Mouse (Mus musculus): ENCODE data around the gene Rapgefl1. TPM values are rescaled to one million over a fixed set of nuclear protein-coding genes. Genes with fewer than 3 reads are reported as not detected.

Rapgefl1 gene
- total RNA-seq (2021), result 1 to 10 TPM; 1.9 to 2.6 TPM
- long read RNA-seq, experiment 1, full-length matches to known transcripts, result 2 of 3 reads
- long read RNA-seq, experiment 1, partial matches to known transcripts, result 0 of 3 reads
- long read RNA-seq, experiment 1, other reads (novel, unspliced or antisense), result 1 of 3 reads
- long read RNA-seq, experiment 2, full-length matches to known transcripts, result 1 of 1 reads
- long read RNA-seq, experiment 2, partial matches to known transcripts, result 0 of 1 reads
- long read RNA-seq, experiment 2, other reads (novel, unspliced or antisense), result 0 of 1 reads

DNA sequence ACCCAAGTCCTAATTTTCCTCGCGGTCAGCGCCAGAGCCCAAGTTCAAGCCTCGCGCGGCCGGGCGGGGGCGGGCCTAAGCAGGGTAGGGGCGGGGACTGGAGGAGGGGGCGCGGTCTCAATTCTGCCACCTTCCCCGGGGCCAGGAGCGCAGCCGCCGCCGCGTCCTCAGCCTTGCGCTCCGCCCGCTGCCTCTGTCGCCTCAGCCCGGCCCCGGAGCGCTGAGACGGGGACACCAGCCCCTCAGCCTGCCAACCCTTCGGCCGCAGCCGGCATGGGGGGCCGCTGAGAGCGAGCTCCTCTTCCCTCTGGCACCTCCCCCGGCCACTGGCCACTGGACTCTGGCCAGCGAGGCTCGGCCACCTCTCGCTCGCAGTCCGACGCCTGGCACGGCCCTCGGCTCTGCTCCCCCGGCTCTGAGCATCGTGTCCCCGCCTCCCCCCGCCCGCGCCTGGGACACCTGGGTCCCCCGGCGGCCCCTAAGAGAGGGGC lies at the start of gene Rapgefl1:
TSS of gene Rapgefl1 (plus strand) at position 135 of the 491 bp plus-strand sequence.
- peak; percentile 86 for DNase-seq

DNA sequence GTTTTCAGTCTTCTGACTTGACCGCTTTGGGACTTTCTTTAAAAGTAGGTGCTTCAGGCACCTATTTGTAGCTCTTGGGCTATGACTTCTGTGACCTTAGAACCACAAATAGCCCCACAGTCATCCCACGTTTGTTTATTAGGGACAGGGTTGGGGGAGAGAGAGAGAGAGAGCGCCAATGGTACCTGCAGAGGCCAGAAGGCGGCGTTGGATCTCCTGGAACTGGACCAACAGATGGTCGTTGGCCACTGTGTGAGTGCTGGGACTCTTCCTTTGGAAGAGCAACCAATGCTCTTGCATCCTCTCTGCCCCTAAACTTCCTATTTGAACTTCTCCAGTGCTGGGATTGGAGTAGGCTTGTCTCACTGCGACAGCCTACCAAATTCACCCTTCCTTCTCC lies 49.4 kb upstream of the Rapgefl1 start:
- peak; percentile 59 for DNase-seq

DNA sequence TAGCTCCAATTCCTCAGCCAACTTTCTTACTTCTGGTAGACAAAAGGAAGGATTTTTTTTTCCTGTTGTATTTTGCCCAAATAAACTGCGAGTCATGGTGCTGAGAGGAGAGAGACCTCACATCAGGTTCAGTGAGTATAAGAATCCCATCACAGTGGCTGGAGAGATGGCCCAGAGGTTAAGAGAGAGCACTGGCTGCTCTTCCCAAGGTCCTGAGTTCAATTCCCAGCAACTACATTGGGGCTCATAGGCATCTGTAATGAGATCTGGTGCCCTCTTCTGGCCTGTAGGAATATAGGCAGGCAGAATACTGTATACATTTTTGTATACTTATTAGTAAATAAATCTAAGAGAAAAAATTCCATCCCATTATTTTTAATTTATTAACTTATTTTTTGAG lies 48.9 kb upstream of the Rapgefl1 start:
- DNase-seq, result no peak

DNA sequence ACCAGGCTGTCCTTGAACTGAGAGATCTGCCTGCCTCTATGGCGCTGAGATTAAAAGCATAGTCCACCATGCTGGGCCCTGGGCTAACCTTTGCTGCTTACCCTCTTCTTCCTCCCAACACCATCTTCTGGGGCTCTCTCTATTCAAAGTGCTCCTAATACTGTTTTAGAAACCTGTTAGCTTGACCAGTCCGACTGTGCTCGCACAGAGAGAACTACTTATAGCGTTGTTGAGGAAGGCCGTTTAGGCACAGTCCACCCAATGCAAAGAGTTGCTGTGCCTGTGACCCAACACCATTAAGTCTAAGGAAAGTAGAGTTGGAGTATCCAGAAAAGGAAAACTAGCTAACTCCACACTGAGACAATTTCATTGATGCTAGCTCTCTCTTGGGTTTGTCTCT lies 48.4 kb upstream of the Rapgefl1 start:
- no peak for DNase-seq

DNA sequence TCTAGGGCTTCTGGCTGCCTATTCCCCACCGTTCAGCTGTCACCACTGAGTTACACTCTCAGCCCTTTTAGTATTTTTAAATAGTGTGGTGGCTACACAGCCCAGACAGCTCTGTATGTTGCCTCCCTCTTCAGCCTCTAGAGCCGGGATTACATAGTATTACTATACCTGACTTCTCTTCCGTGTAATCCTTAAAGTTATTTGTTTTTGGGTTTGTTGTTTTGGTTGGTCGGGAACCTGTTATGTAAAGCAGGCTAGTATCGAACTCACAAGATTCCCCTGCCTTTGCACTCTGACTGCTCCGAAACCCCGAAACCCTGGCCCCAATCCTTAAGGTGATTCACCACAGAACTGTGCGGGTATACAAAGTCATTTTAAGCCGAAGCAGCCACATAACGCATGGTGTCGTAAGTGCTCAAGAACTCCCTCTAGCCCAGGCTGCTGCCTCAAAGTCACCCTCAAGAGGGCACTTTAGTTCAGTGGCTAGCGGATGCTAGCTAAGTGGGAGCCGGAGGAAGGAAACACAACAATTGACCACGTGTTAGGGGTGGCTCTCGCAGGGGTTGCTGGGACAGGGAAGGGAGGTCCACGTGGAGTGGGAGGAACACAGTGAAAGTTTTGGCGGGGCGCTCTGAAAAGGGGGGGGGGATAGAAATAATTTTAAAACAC lies 47.9 kb upstream of the Rapgefl1 start:
- DNase-seq, result peak; percentile 69

DNA sequence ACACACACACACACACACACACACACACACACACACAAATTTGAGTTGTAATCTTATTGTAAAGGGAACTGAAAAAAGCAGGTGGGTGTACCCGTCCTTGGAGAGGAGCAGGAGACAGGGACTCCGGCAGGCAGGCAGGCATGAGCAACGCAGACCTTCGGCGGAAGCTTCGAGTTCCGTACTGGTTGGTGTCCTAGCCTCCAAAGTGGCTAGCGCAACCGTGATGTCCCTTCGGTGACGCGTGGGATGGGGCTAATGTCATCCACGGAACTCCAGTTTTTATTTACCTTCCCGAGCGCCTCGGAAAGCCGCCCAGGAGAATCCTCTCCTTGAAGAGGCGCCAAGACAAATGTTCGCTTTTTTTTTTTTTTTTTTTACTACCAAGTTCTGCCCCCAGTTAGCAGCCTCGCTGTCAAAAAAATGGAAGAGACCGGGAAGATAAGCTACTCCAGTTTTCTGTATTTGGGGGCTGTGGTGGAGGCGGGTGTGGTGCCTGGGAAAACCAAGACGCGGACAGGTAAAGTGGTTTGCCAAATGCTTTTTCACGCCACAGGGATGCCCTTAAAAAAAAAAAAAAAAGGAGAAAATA lies 47.3 kb upstream of the Rapgefl1 start:
- DNase-seq, result peak; percentile 41

DNA sequence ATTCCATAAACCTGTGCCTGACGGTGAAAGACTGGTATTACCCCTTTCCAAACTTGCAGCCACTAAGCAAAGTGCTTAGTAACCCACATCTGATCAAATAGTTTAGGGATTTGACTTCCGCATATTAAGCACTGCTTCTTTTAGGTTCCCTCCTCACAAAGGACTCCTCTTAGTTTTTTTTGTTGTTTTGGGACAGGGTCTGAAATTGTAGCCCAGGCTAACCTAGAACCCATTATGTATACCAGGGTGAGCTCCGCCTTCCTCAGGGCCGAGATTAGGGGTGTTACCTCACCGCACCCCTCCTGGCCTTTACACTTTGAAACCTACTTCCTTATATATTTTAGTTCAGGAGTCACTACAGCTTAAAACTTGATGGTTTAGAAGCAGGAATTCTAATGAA lies 46.8 kb upstream of the Rapgefl1 start:
- no peak for DNase-seq

DNA sequence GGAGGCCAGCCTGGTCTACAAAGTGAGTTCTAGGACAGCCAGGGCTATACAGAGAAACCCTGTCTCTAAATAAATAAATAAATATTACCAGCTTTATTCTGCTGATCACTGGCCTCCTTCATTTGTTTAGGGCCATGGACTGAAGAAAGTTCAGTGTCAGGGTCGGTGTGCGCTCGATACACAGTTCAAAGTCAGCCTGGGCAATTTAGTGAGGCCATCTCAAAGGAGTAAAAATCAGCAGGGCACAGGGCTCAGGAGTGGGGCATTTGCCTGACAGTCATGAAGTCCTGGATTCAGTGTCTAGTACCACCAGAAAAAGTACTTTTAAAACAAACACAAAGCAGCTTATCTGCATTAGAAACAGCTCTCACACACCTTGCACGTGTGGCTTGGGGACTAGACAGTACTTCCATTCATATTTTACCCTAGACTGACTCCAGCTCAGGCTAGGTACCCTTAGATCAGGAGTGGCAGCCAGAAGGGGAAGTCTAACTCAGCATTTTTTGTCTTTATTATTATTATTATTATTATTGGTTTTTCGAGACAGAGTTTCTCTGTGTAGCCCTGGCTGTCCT lies 45.9 kb upstream of the Rapgefl1 start:
- no peak for DNase-seq

DNA sequence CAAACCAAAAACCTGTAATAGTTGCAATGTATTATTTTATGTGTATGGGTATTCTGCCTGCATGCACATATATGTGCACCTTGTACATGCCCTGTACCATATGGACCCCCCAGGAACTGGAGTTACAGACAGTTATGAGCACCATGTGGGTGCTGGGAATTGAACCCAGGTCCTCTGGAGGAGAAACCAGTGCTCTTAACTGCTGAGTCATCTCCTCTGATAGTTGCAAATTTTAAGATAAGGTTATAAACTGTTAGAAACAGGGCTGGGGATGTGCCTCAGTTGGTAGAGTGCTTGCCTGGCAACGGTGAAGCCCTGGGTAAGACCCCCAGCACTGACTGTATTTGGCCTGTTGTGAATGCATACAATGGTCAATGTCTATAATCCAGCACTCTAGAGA lies 45.1 kb upstream of the Rapgefl1 start:
- no peak for DNase-seq

DNA sequence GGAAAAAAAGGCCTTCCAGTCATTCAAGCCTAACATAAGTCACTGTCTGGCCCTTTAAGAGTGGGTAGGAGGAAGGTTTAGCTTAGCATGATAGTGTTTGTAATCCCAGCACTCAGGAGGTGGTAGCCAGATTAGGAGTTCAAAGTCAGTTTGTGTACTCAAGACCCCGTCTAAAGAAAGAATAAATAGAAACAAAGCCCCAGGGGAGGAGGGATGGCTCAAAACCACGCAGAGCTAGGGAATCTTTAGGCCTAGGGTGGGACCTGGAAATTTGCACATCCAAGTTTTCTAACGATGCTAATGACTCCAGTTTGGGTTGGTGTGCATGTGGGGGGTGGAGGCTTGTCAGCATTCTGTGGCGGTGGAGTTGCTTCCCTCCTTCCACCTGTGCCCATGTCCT lies 44.5 kb upstream of the Rapgefl1 start:
- no peak for DNase-seq

DNA sequence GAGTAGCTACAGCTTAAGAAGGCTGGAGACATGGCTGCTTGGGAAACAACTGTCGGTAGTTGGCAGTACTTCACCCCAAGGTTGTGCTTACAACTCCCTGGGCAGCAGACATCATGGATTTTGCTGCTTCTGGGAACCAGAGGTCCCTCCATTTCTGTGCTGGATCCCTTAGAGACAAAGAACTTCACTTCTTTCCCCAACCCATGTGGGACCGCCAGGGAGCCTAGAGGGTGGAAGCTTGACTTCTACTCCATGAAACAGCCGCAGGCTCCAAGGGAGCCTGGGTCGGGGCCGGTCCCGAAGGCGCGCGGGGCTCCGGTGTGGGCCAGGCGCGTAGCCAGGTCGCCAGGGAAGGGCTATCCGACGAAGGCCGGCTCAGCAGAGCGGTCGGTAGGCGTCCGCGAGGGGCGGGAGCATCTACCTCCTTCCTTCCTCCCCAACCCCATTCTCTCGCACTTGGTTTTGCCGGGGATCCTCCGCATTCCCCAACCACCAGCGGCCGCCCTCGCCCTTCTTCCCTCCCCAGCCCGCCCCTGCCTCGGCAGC lies 42.0 kb upstream of the Rapgefl1 start:
- peak; percentile 80 for DNase-seq

DNA sequence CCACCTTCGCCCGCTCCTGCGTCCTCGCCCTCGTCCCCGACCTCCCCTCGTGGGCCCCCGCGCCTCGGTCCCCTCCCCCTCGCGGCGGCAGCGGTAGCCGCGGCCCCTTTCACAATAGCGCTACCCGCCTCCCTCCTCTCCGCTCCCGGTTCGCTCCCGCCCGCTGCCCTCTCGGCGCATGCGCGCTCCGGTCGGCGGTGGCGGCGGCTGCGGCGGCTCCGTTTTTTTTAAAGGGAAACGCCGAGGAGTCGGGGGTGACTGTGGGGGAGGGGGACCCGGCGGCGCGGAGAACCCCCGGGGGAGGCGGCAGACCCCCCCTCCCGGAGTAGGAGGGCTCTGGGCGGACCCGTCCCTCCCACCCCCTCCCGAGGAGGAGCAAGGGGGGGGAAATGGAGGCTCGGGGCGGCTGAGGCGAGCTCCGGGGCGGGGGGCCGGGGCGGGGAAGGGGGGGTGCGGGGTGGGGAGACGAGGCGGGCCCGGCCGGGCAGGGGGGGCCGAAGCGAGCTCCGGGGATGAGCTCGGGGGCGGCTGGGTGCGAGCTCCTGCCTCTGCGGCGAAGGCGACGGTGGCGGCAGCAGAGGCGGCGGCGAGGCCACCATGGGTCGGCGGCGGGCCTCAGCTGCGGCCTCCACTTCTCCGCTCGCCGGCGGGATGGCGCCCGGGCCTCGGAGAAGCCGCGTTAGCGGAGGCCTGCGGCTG lies 41.4 kb upstream of the Rapgefl1 start, which contains the start of gene Msl1:
TSS of gene Msl1 (plus strand) at position 502 of the 699 bp plus-strand sequence.
- DNase-seq, result peak; percentile 90

DNA sequence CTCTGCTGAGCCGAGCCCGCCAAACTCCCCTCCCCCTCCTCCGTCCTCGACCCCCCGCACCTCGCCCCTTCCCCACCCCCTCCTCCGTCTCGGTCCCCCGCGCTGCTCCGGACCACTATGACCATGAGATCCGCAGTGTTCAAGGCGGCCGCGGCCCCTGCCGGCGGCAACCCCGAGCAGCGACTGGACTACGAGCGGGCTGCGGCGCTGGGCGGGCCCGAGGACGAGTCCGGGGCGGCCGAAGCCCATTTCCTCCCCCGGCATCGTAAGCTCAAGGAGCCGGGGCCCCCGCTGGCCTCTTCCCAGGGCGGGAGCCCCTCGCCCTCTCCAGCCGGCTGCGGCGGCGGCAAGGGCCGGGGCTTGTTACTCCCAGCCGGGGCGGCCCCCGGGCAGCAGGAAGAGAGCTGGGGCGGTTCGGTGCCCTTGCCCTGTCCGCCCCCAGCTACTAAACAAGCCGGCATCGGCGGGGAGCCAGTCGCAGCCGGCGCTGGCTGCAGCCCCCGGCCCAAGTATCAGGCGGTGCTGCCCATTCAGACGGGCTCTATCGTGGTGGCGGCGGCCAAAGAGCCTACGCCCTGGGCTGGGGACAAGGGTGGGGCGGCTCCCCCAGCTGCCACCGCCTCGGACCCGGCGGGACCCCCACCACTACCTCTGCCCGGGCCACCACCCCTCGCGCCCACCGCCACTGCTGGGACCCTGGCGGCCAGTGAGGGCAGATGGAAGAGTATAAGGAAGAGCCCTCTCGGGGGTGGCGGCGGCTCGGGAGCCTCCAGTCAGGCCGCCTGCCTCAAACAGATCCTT lies 40.7 kb upstream of the Rapgefl1 start:
- DNase-seq, result peak; percentile 65

DNA sequence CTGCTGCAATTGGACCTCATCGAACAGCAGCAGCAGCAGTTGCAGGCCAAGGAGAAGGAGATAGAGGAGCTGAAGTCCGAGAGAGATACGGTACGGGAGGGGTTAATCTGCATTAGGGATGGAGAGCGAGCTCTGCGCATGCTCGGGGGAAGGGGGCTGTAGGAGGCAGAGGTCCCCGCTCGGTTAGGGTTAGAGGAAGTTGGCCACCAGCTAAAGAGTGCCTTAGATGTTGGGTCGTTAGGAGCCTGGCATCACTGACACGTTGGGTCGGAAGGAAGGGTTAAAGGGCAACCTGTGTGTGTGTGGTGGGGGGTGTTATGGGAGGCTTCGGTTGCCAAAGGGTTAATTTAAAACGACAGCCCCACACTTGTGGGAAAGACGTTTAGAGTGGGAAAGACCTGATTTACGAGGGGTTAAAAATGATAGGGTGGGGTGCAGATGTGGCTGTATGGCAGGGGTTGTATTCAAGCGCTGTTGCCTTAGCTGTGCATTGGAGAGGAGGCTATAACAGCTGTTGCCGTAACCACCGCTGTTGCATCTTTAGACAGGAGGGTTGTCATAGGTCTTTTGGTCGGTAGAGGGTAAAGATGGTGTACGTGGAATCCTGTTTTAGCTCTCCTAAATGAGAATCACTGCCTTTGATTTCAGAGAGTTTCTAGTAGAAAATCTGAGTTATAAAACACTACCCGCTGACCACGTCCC lies 39.9 kb upstream of the Rapgefl1 start:
- peak; percentile 75 for DNase-seq

DNA sequence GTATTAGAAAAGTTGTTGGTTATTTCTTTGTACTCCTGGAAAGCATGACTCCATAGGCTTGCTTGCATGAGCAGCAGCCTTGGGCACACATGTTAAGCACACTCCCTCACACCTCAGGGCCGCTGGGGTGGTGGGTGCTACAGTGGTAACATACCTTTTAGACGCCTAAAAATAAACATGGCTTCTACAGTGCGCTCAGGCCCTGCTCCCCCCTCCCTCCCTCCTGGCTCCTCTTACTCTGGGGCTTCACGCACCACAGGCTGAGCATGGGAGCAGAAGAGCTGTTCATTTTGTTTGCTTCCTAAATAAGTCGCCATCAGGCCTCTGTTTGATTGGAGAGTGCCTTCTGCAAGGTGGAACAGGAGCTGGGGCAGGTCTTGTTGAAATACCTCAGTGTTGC lies 39.3 kb upstream of the Rapgefl1 start:
- no peak for DNase-seq

DNA sequence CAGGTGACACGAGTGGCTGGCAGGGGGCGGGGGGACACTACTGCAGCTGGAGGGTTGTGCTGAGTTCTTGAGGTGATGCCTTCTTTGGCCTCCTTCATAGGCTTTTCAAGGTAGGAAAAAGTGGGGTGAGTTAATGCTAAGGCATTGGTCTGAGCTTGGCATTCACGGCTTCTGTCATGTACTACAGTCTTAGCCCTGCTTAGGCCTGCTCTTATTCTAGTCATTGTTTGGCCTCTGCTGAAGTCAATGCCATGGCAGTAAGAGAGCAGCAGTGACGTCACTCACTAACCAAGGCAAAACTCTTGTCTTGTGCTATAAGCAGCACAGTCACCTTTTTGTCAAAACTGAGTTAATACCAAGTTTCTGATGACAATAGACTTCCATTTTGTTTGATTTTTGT lies 38.7 kb upstream of the Rapgefl1 start:
- no peak for DNase-seq

DNA sequence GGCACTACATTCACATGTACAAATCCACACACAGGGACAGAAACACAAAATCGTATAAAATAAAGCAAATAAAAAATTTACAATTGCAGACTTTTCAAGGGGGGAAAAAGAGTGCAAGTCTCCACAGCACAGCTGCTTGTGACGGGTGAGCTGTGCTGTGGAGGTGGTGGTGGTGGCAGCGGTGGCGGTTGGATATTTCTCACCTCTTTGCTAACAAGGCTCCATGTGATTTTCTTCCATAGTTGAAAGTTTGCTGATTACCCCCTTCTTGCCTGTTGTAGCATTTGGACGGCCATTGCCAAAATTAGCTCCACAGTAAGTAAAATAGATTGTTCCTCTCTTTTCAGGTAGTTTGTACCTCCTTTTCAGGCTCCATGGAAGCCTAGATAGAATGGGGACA lies 32.0 kb upstream of the Rapgefl1 start, which contains the start of gene Casc3:
TSS of gene Casc3 (plus strand) at position 301 of the 400 bp plus-strand sequence.
- no peak for DNase-seq

DNA sequence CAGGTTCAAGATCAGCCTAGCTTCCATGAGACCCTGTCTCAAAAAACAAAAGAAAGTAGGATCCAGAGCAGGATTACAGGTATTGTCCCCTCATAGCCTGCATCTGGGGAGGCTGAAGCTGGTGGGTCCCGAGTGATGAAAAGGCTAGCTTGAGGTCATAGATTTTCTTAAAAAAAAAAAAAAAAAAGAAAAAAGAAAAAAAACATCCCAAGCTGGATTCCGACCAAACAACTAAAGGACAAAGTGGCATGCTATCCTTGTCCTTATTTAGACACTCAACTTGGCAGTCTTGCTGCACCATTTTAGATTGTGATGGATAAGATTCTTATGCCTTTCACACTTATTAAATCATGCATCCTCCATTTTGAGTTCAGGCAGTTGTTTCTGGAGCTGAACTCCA lies 28.2 kb upstream of the Rapgefl1 start:
- no peak for DNase-seq

DNA sequence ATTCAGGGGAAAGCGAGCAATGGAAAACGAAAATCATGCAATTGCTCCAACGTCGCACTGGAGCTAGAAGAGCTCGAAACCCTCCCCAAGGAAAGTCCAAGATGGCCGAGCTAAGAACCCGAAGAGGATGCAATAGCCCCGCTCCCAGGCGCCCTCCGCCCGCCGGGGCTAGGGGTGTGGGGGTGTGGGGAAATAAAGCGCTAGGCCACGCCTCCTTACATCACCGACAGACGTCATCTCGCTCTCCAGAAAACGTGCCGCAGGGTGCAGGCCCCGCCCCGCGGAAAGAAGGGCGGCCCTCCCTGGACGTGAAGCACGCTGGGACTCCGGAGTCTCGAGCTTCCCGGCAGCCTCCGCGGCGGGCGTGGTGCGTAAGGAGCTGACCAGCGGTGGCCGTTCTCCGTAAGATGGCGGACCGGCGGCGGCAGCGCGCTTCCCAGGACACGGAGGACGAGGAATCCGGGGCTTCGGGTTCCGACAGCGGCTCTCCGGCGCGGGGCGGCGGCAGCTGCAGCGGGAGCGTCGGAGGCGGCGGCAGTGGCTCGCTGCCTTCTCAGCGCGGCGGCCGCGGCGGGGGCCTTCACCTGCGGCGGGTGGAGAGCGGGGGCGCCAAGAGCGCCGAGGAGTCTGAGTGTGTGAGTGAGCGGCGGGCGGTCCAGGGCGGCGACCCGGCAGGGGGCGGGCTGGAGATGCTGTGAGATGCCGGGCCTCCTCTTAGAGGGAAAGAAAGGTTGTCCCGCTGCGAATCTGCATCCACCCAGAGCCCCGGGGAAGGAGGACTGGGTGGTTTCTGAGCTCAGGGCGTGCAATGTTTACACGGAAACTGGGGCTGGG lies 26.9 kb upstream of the Rapgefl1 start:
- DNase-seq, result peak; percentile 97

DNA sequence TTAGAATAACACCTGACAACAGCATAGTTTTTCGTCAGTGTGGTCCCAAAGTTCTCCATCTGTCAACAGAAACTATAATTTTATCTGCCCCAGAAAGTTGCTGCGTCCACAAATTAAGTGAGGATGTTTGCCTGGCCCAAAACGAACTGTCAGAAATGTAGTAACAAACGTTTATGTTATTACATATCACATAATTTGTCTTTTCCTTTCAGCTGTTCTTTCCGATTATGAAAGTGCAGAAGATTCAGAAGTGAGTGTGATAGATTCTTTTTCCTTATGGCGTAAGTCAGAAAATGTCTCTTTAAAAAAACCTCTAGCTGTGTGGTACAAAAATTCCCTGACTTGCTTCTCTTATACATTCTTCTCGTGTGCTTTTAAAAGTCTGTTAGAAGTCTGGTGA lies 25.9 kb upstream of the Rapgefl1 start:
- no peak for DNase-seq

Data from gastrocnemius, postnatal 10 days (tissue).